11 mouse cellular contexts compared by ENCODE assay signal in genomic region chr17:48596406-48596805, GRCm38 (mm10).
DNase-seq lines count a peak whose midpoint lies in the region; ATAC-seq and TF ChIP-seq lines count a peak whose summit lies in the region.
"Had no signal": no experiment of that assay in that cellular context is flagged by ENCODE, and none has a peak within 500 bp of the region (broad histone marks: within the 10 kb centered on the region; RNA-seq: fewer than 3 reads in every experiment).

No protein-coding gene starts in this region.

- TF ChIP-seq EP300 in MEL (IDR thresholded peaks at IDR 0.05; ENCODE audit: low read depth in 1 of 2, low read length in 2 of 2), result no peak

- TF ChIP-seq RAD21 in MEL (IDR thresholded peaks at IDR 0.05; ENCODE audit: low read depth, low read length), result no peak

- no peak overlapping the region for H3K4me3 ChIP-seq in forebrain, postnatal 0 days (ENCODE audit: low read depth, low read length)
- H3K4me3 ChIP-seq in forebrain, embryonic 16.5 days (replicated peaks; ENCODE audit: low read length), result no peak overlapping the region
- H3K4me3 ChIP-seq in liver, embryonic 13.5 days (replicated peaks), result no peak overlapping the region
- H3K4me3 ChIP-seq in liver, embryonic 11.5 days (ENCODE audit: low read depth, low read length), result no peak overlapping the region
- no peak overlapping the region for H3K4me3 ChIP-seq in MEL (ENCODE audit: control insufficient read depth in 1 of 2, insufficient read depth in 1 of 2, low read depth in 2 of 2, low read length in 2 of 2)
- no peak overlapping the region for H3K4me3 ChIP-seq in midbrain, embryonic 14.5 days (replicated peaks; ENCODE audit: low read depth, low read length)
- no peak overlapping the region for H3K4me3 ChIP-seq in hindbrain, embryonic 11.5 days (ENCODE audit: low read depth, low read length)
- H3K4me3 ChIP-seq: limb, embryonic 15.5 days; myocyte had no signal

- no peak overlapping the region for H3K9ac ChIP-seq in forebrain, postnatal 0 days
- H3K9ac ChIP-seq in forebrain, embryonic 16.5 days (replicated peaks; ENCODE audit: low read depth, low read length), result no peak overlapping the region
- no peak overlapping the region for H3K9ac ChIP-seq in liver, embryonic 13.5 days
- H3K9ac ChIP-seq in liver, embryonic 11.5 days (ENCODE audit: low read depth, low read length), result no peak overlapping the region
- H3K9ac ChIP-seq in MEL (ENCODE audit: control insufficient read depth, low read depth, low read length, poor library complexity, severe bottlenecking), result no peak overlapping the region
- no peak overlapping the region for H3K9ac ChIP-seq in midbrain, embryonic 14.5 days (replicated peaks; ENCODE audit: low read length)
- H3K9ac ChIP-seq in hindbrain, embryonic 11.5 days (ENCODE audit: low read depth, low read length), result no peak overlapping the region
- H3K9ac ChIP-seq: limb, embryonic 15.5 days had no signal

- no peak for TF ChIP-seq POLR2A in MEL (IDR thresholded peaks at IDR 0.05; ENCODE audit: control insufficient read depth in 1 of 2, insufficient read depth in 1 of 2, low read depth in 1 of 2, low read length in 2 of 2, poor library complexity in 1 of 2)

- no peaks in the 10 kb centered on the region for H3K36me3 ChIP-seq in forebrain, postnatal 0 days (ENCODE audit: insufficient read depth)
- no peaks in the 10 kb centered on the region for H3K36me3 ChIP-seq in forebrain, embryonic 16.5 days (ENCODE audit: control insufficient read depth, insufficient read depth)
- no peaks in the 10 kb centered on the region for H3K36me3 ChIP-seq in liver, embryonic 13.5 days
- H3K36me3 ChIP-seq in liver, embryonic 11.5 days (ENCODE audit: control insufficient read depth, insufficient read depth, low read length), result no peaks in the 10 kb centered on the region
- H3K36me3 ChIP-seq in MEL (ENCODE audit: control insufficient read depth in 1 of 2, insufficient read depth in 2 of 2, low read length in 2 of 2), result no peaks in the 10 kb centered on the region
- H3K36me3 ChIP-seq in midbrain, embryonic 14.5 days (ENCODE audit: control insufficient read depth, insufficient read depth, low read length), result no peaks in the 10 kb centered on the region
- no peaks in the 10 kb centered on the region for H3K36me3 ChIP-seq in hindbrain, embryonic 11.5 days (ENCODE audit: control insufficient read depth, insufficient read depth, low read length)
- H3K36me3 ChIP-seq: G1E; limb, embryonic 15.5 days had no signal

- no peak overlapping the region for H3K4me2 ChIP-seq in forebrain, postnatal 0 days (ENCODE audit: low read depth)
- H3K4me2 ChIP-seq in forebrain, embryonic 16.5 days (ENCODE audit: low read length), result no peak overlapping the region
- H3K4me2 ChIP-seq in liver, embryonic 13.5 days, result no peak overlapping the region
- H3K4me2 ChIP-seq in liver, embryonic 11.5 days, result no peak overlapping the region
- no peak overlapping the region for H3K4me2 ChIP-seq in midbrain, embryonic 14.5 days (ENCODE audit: low read length)
- no peak overlapping the region for H3K4me2 ChIP-seq in hindbrain, embryonic 11.5 days (replicated peaks; ENCODE audit: low read depth, low read length)
- H3K4me2 ChIP-seq: limb, embryonic 15.5 days had no signal

- no peaks in the 10 kb centered on the region for H3K79me2 ChIP-seq in MEL (ENCODE audit: control insufficient read depth, insufficient read depth, low read length, poor library complexity)

- ATAC-seq in forebrain, postnatal 0 days, result no peak
- ATAC-seq in forebrain, embryonic 16.5 days, result no peak
- no peak for ATAC-seq in liver, embryonic 13.5 days (ENCODE audit: low read depth)
- ATAC-seq in liver, embryonic 11.5 days (replicated peaks; ENCODE audit: low FRiP score), result no peak
- 0 out of 2 replicates have a peak, but pooled peaks have one; percentile 34 for ATAC-seq in megakaryocyte progenitor cell, adult 5-6 weeks (replicated peaks; ENCODE audit: poor library complexity)
- ATAC-seq in midbrain, embryonic 14.5 days (ENCODE audit: low FRiP score, low TSS enrichment), result no peak
- no peak for ATAC-seq in hindbrain, embryonic 11.5 days (ENCODE audit: low FRiP score)

- DNase-seq in forebrain, postnatal 0 days, result no peak
- peak; percentile 12 for DNase-seq in liver, embryonic 13.5 days
- DNase-seq in liver, embryonic 11.5 days (ENCODE audit: low spot score), result no peak
- DNase-seq in MEL (ENCODE audit: low read depth, low spot score), result peak; percentile 9
- DNase-seq in midbrain, embryonic 14.5 days, result no peak
- no peak for DNase-seq in hindbrain, embryonic 11.5 days (ENCODE audit: low spot score)

- no peaks in the 10 kb centered on the region for H3K27me3 ChIP-seq in forebrain, postnatal 0 days (ENCODE audit: insufficient read depth, low read length)
- no peaks in the 10 kb centered on the region for H3K27me3 ChIP-seq in forebrain, embryonic 16.5 days (replicated peaks; ENCODE audit: control insufficient read depth, insufficient read depth, low read length)
- no peaks in the 10 kb centered on the region for H3K27me3 ChIP-seq in liver, embryonic 13.5 days
- H3K27me3 ChIP-seq in liver, embryonic 11.5 days (replicated peaks; ENCODE audit: control insufficient read depth, insufficient read depth, low read length), result no peaks in the 10 kb centered on the region
- no peaks in the 10 kb centered on the region for H3K27me3 ChIP-seq in MEL (ENCODE audit: control insufficient read depth in 1 of 2, insufficient read depth in 2 of 2, low read length in 2 of 2)
- no peaks in the 10 kb centered on the region for H3K27me3 ChIP-seq in midbrain, embryonic 14.5 days (ENCODE audit: control insufficient read depth, insufficient read depth, low read length)
- no peaks in the 10 kb centered on the region for H3K27me3 ChIP-seq in hindbrain, embryonic 11.5 days (ENCODE audit: control insufficient read depth, insufficient read depth, low read length)
- H3K27me3 ChIP-seq: limb, embryonic 15.5 days had no signal

- 83% methylated on average over 3 of the region's 3 CpGs for WGBS in forebrain, postnatal 0 days
- WGBS in forebrain, embryonic 16.5 days, result 83% methylated on average over 3 of the region's 3 CpGs
- 66% methylated on average over 3 of the region's 3 CpGs for WGBS in liver, embryonic 13.5 days (ENCODE audit: insufficient replicate concordance)
- 80% methylated on average over 3 of the region's 3 CpGs for WGBS in liver, embryonic 11.5 days
- 82% methylated on average over 3 of the region's 3 CpGs for WGBS in midbrain, embryonic 14.5 days
- 85% methylated on average over 3 of the region's 3 CpGs for WGBS in hindbrain, embryonic 11.5 days

- peak; percentile 41 for TF ChIP-seq CTCF in forebrain, postnatal 0 days (IDR thresholded peaks at IDR 0.05; ENCODE audit: low read depth)
- TF ChIP-seq CTCF in MEL (IDR thresholded peaks at IDR 0.05 in 2 of 3, conservative IDR thresholded peaks at IDR 0.05 in 1 of 3; ENCODE audit: control insufficient read depth in 1 of 3, insufficient read depth in 1 of 3, low read depth in 2 of 3, low read length in 3 of 3, poor library complexity in 1 of 3, severe bottlenecking in 1 of 3), result peak; percentile 14 to 33 (median 23); a peak in 5 of 6 replicates

- H3K4me1 ChIP-seq in forebrain, postnatal 0 days (ENCODE audit: insufficient read depth), result no peaks in the 10 kb centered on the region
- no peaks in the 10 kb centered on the region for H3K4me1 ChIP-seq in forebrain, embryonic 16.5 days (replicated peaks; ENCODE audit: control insufficient read depth, insufficient read depth, low read length)
- H3K4me1 ChIP-seq in liver, embryonic 13.5 days (replicated peaks), result no peaks in the 10 kb centered on the region
- H3K4me1 ChIP-seq in liver, embryonic 11.5 days (replicated peaks; ENCODE audit: control insufficient read depth, insufficient read depth, low read length), result no peaks in the 10 kb centered on the region
- H3K4me1 ChIP-seq in MEL (ENCODE audit: control insufficient read depth in 1 of 2, insufficient read depth in 2 of 2, low read length in 2 of 2), result no peaks in the 10 kb centered on the region
- H3K4me1 ChIP-seq in midbrain, embryonic 14.5 days (ENCODE audit: control insufficient read depth, insufficient read depth, low read length), result no peaks in the 10 kb centered on the region
- H3K4me1 ChIP-seq in hindbrain, embryonic 11.5 days (replicated peaks; ENCODE audit: control insufficient read depth, insufficient read depth, low read length), result no peaks in the 10 kb centered on the region
- H3K4me1 ChIP-seq: limb, embryonic 15.5 days had no signal

- H3K9me3 ChIP-seq in forebrain, postnatal 0 days (ENCODE audit: low read length), result no peaks in the 10 kb centered on the region
- H3K9me3 ChIP-seq in forebrain, embryonic 16.5 days (ENCODE audit: control insufficient read depth, low read length), result no peaks in the 10 kb centered on the region
- no peaks in the 10 kb centered on the region for H3K9me3 ChIP-seq in liver, embryonic 13.5 days (replicated peaks)
- H3K9me3 ChIP-seq in liver, embryonic 11.5 days (ENCODE audit: control insufficient read depth, low read length), result no peaks in the 10 kb centered on the region
- no peaks in the 10 kb centered on the region for H3K9me3 ChIP-seq in MEL (replicated peaks; ENCODE audit: insufficient read depth, low read length)
- H3K9me3 ChIP-seq in midbrain, embryonic 14.5 days (ENCODE audit: control insufficient read depth, low read length), result no peaks in the 10 kb centered on the region; the same call in 1 of the 2 replicates
- H3K9me3 ChIP-seq in hindbrain, embryonic 11.5 days (ENCODE audit: control insufficient read depth, low read length), result no peaks in the 10 kb centered on the region
- H3K9me3 ChIP-seq: limb, embryonic 15.5 days had no signal

- no peak overlapping the region for H3K27ac ChIP-seq in forebrain, postnatal 0 days (ENCODE audit: low read depth, low read length)
- no peak overlapping the region for H3K27ac ChIP-seq in forebrain, embryonic 16.5 days (ENCODE audit: low read length)
- no peak overlapping the region for H3K27ac ChIP-seq in liver, embryonic 13.5 days
- H3K27ac ChIP-seq in liver, embryonic 11.5 days (ENCODE audit: low read depth, low read length), result no peak overlapping the region
- H3K27ac ChIP-seq in MEL (ENCODE audit: control insufficient read depth, low read depth, low read length), result no peak overlapping the region
- no peak overlapping the region for H3K27ac ChIP-seq in midbrain, embryonic 14.5 days (replicated peaks; ENCODE audit: low read depth, low read length)
- H3K27ac ChIP-seq in hindbrain, embryonic 11.5 days (ENCODE audit: low read depth, low read length), result no peak overlapping the region
- H3K27ac ChIP-seq: limb, embryonic 15.5 days had no signal

TF ChIP-seq in MEL, 35 proteins besides CTCF, POLR2A, EP300 and RAD21:
- TF ChIP-seq KAT2A (conservative IDR thresholded peaks at IDR 0.05; ENCODE audit: low read depth, low read length) (no peak), TCF12 (IDR thresholded peaks at IDR 0.05; ENCODE audit: low read depth, low read length) (no peak), MAZ (IDR thresholded peaks at IDR 0.05; ENCODE audit: low read depth, low read length) (no peak), RCOR1 (IDR thresholded peaks at IDR 0.05; ENCODE audit: low read depth, low read length) (no peak), ETS1 (IDR thresholded peaks at IDR 0.05; ENCODE audit: low read depth, low read length) (no peak)
TF ChIP-seq in MEL: peak in this region for 0.

Comparison
In these comparisons a context has a peak if more than half of its experiments do, and no peak if none do; other contexts are left out.
1. DNase-seq: peak in liver, embryonic 13.5 days (single experiment) and MEL (single experiment); none in forebrain, postnatal 0 days (single experiment), liver, embryonic 11.5 days (single experiment), midbrain, embryonic 14.5 days (single experiment) and hindbrain, embryonic 11.5 days (single experiment).